Mouse (Mus musculus) small intestine, adult 2 months (tissue): ENCODE measurements around the gene 9930022D16Rik. TPM values are rescaled to one million over a fixed set of nuclear protein-coding genes. Genes with fewer than 3 reads are reported as not detected.

Experiments
- H3K27ac ChIP-seq: fragments of 200-500 bp; 2 replicates; pipeline ENCODE4 v1.5.1; 2012; ENCODE audit warnings: low read depth, low read length, control low read depth, inconsistent platforms; ENCODE audit not compliant: insufficient read depth
- H3K27me3 ChIP-seq: fragments of 200-500 bp; 2 replicates; pipeline ENCODE4 v1.6.1; 2012; ENCODE audit warnings: mild to moderate bottlenecking, moderate library complexity, low read length, inconsistent platforms; ENCODE audit not compliant: control insufficient read depth, insufficient read depth
- H3K36me3 ChIP-seq: fragments of 200-500 bp; 2 replicates; pipeline ENCODE4 v1.6.1; 2012; ENCODE audit warnings: mild to moderate bottlenecking, low read length, control low read depth, inconsistent platforms; ENCODE audit not compliant: control insufficient read depth, insufficient read depth
- H3K4me1 ChIP-seq: fragments of 200-500 bp; 2 replicates; pipeline ENCODE4 v1.6.1; 2012; ENCODE audit warnings: low read length, inconsistent platforms, mixed read lengths; ENCODE audit not compliant: control insufficient read depth, insufficient read depth, insufficient read length
- H3K4me3 ChIP-seq: fragments of 200-500 bp; 2 replicates; pipeline ENCODE4 v1.5.1; 2012; ENCODE audit warnings: low read depth, mild to moderate bottlenecking, control low read depth, inconsistent platforms, low read length, moderate library complexity
- CTCF ChIP-seq: fragments of 200-500 bp; IDR thresholded peaks from 2 replicates; pipeline ENCODE4 v1.5.1; 2012; ENCODE audit warnings: low read depth, mild to moderate bottlenecking, control low read depth, inconsistent platforms, low read length, moderate library complexity, mixed read lengths; ENCODE audit not compliant: insufficient replicate concordance, insufficient read length; ENCODE audit errors: extremely low read depth
- POLR2A ChIP-seq: fragments of 200-500 bp; IDR thresholded peaks from 2 replicates; pipeline ENCODE4 v1.6.1; 2012; ENCODE audit warnings: low read depth, mild to moderate bottlenecking, control low read depth, inconsistent platforms, low read length, moderate library complexity
- WGBS: fragments of 180-500 bp; shearing (Covaris S2); methylation state at CpG from one replicate; pipeline ENCODE4 v1.1.7; 2018; 5-methylcytosine and 5-hydroxymethylcytosine counted together
- polyA plus RNA-seq: library from polyadenylated mRNA; depleted of rRNA; stranded (reverse); fragments of >200 nt; gene quantifications from 2 replicates; pipeline ENCODE4 v1.2.3, GENCODE M21; 2012; rRNA removed

9930022D16Rik gene
- not detected in 2 replicates for polyA plus RNA-seq

- Histone ChIP-seq H3K27ac (no peak within 1 kb of the TSS), H3K36me3 (no peaks in the 10 kb centered on the region), H3K4me1 (no peaks in the 10 kb centered on the region; the same call in none of the 2 replicates), H3K4me3 (no peak within 1 kb of the TSS), H3K27me3 (no peaks in the 10 kb centered on the region)
- WGBS, result 84% methylated on average over 6 of the region's 6 CpGs
- TF ChIP-seq POLR2A (no peak), CTCF (no peak)
Measured at GRCm38 (mm10) chr11:109413617-109414016, at the start of gene 9930022D16Rik. 9930022D16Rik (plus strand) TSS chr11:109413917.

GRCm38 (mm10) chr11:109364337-109364736 lies 49.4 kb upstream of the 9930022D16Rik start:
- TF ChIP-seq POLR2A, result no peak
- H3K4me1 ChIP-seq, result peaks cover 44% of the 10 kb centered on the region

GRCm38 (mm10) chr11:109364881-109365280 lies 48.8 kb upstream of the 9930022D16Rik start:
- H3K36me3 ChIP-seq, result peaks cover 19% of the 10 kb centered on the region
- WGBS, result 15% methylated on average over 10 of the region's 10 CpGs
- H3K4me1 ChIP-seq, result peaks cover 40% of the 10 kb centered on the region
- H3K27ac ChIP-seq, result peak overlapping the region; percentile 76
- H3K27me3 ChIP-seq, result no peaks in the 10 kb centered on the region
- TF ChIP-seq POLR2A (no peak), CTCF (no peak)
- peak overlapping the region; percentile 49 for H3K4me3 ChIP-seq

More at GRCm38 (mm10) chr11:109364337-109364736, 49.4 kb upstream of the 9930022D16Rik start:
- peak overlapping the region; percentile 43 for H3K4me3 ChIP-seq
- H3K36me3 ChIP-seq, result peaks cover 18% of the 10 kb centered on the region
- no peaks in the 10 kb centered on the region for H3K27me3 ChIP-seq
- H3K27ac ChIP-seq, result peak overlapping the region; percentile 76
- WGBS, result 11% methylated on average over 2 of the region's 2 CpGs

- Histone ChIP-seq H3K4me1 (peaks cover 31% of the 10 kb centered on the region), H3K4me3 (no peak overlapping the region; the same call in 1 of the 2 replicates), H3K27me3 (no peaks in the 10 kb centered on the region), H3K27ac (no peak overlapping the region), H3K36me3 (peaks cover 19% of the 10 kb centered on the region)
- 85% methylated on average over 5 of the region's 5 CpGs for WGBS
- no peak for TF ChIP-seq POLR2A
Measured at GRCm38 (mm10) chr11:109365818-109366217, 47.9 kb upstream of the 9930022D16Rik start.

DNA sequence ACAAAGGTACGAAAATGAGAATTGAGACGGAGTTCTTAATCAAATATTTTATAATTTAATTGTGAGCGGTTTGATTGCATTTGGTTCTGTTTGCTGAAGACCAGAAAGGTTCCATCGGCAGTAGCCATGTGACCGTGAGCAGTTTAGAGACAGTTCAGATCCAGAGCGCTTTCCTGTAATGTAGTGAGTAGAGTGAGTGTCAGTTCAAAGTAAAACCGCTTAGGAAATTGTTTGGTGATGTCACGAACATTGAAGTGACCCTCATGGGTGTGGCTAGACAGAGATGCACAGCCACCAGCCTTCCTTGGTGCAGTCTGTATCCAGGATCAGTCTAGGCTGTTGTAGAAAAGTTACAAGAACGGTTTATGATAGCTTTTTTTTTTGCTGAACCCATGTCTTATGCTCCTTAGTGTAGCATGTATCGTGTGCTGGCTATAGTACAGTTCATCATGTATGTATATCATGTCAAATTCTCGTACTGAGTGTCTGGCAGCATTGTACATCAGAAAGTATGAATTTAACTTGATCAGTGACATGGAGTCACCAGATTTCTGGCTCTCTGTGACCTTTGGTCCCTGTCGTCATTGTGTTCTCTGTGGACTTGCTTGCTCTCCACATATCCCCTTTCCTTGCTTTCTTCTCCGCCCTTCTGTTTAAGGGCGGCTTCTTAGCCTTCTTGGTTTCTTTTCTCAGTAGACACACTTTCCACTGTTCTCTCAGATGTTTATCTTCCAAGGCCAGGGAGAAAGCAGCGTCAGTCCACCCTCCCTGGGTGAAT lies 46.7 kb upstream of the 9930022D16Rik start:
- Histone ChIP-seq H3K4me1 (peaks cover 26% of the 10 kb centered on the region), H3K27me3 (no peaks in the 10 kb centered on the region), H3K36me3 (peaks cover 22% of the 10 kb centered on the region), H3K4me3 (peak overlapping the region; percentile 23; the same call in 1 of the 2 replicates), H3K27ac (peak overlapping the region; percentile 67)
- WGBS, result 28% methylated on average over 15 of the region's 15 CpGs
- no peak for TF ChIP-seq CTCF

- TF ChIP-seq CTCF, result no peak
- TF ChIP-seq POLR2A, result no peak
- peak overlapping the region; percentile 6 for H3K4me3 ChIP-seq
- H3K36me3 ChIP-seq, result peaks cover 26% of the 10 kb centered on the region
- peaks cover 30% of the 10 kb centered on the region for H3K4me1 ChIP-seq
- H3K27me3 ChIP-seq, result no peaks in the 10 kb centered on the region
- peak overlapping the region; percentile 70 for H3K27ac ChIP-seq
- 39% methylated on average over 3 of the region's 3 CpGs for WGBS
Measured at GRCm38 (mm10) chr11:109369026-109369637, 44.6 kb upstream of the 9930022D16Rik start.

GRCm38 (mm10) chr11:109375412-109375811 lies 38.3 kb upstream of the 9930022D16Rik start:
- no peak overlapping the region for H3K4me3 ChIP-seq
- TF ChIP-seq POLR2A (no peak), CTCF (no peak)
- WGBS, result 75% methylated on average over 7 of the region's 7 CpGs
- H3K36me3 ChIP-seq, result peaks cover 9% of the 10 kb centered on the region; the same call in 1 of the 2 replicates
- no peak overlapping the region for H3K27ac ChIP-seq
- H3K4me1 ChIP-seq, result peaks cover 31% of the 10 kb centered on the region
- H3K27me3 ChIP-seq, result no peaks in the 10 kb centered on the region
